Mouse (Mus musculus) neural tube, embryonic 13.5 days (tissue): ENCODE results near the gene Lgals8. TPM values are rescaled to one million over a fixed set of nuclear protein-coding genes. Genes with fewer than 3 reads are reported as not detected.
A peak's percentile ranks its signal among the peaks of the same experiment; 100 is the strongest.
"Not testable (repeated sequence)": the region's sequence is repeated elsewhere in the genome, so short reads cannot be mapped to it uniquely, and the experiment has no call there.

Experiments
- ATAC-seq: fragments of 200-750 bp; cut with Nextera tagmentation; 2 replicates; pipeline ENCODE4 v1.8.0; 2017; ENCODE audit warnings: low read depth, mild to moderate bottlenecking, moderate TSS enrichment, moderate library complexity
- H3K27ac ChIP-seq: fragments of 300-500 bp; sonication (generic); replicated peaks from 2 replicates; pipeline ENCODE4 v1.5.1; 2015; ENCODE audit warnings: moderate library complexity, mild to moderate bottlenecking, inconsistent platforms
- H3K27me3 ChIP-seq: fragments of 300-500 bp; sonication (generic); 2 replicates; pipeline ENCODE4 v1.6.1; 2015; ENCODE audit warnings: mild to moderate bottlenecking, inconsistent platforms
- H3K36me3 ChIP-seq: fragments of 300-500 bp; sonication (generic); 2 replicates; pipeline ENCODE4 v1.6.1; 2015; ENCODE audit warnings: mild to moderate bottlenecking, inconsistent platforms
- H3K4me1 ChIP-seq: fragments of 300-500 bp; sonication (generic); replicated peaks from 2 replicates; pipeline ENCODE4 v1.6.1; 2015; ENCODE audit warnings: inconsistent platforms
- H3K4me2 ChIP-seq: fragments of 300-500 bp; sonication (generic); 2 replicates; pipeline ENCODE4 v1.6.1; 2015; ENCODE audit warnings: inconsistent platforms, mild to moderate bottlenecking, moderate library complexity
- H3K4me3 ChIP-seq: fragments of 300-500 bp; sonication (generic); 2 replicates; pipeline ENCODE4 v1.5.1; 2015; ENCODE audit warnings: mild to moderate bottlenecking, inconsistent platforms
- H3K9ac ChIP-seq: fragments of 300-500 bp; sonication (generic); 2 replicates; pipeline ENCODE4 v1.6.1; 2015; ENCODE audit warnings: moderate library complexity, mild to moderate bottlenecking, inconsistent platforms
- H3K9me3 ChIP-seq: fragments of 300-500 bp; sonication (generic); 2 replicates; pipeline ENCODE4 v1.6.1; 2016; ENCODE audit warnings: inconsistent platforms
- WGBS: fragments of 180-500 bp; shearing (Covaris S2); methylation state at CpG from one replicate; pipeline ENCODE4 v1.1.7; 2015; 5-methylcytosine and 5-hydroxymethylcytosine counted together
- polyA plus RNA-seq: library from polyadenylated mRNA; unstranded; fragments of >200 nt; fragmentation: Nextera tagmentation; extraction: Ambion mirVana; gene quantifications from 2 replicates; pipeline ENCODE4 v1.2.1, GENCODE M21; 2015

Lgals8 gene
- polyA plus RNA-seq, 1 experiment from 2014 or later = 23.5 TPM

GRCm38 (mm10) chr13:12485197-12485596, 20.5 kb upstream of the Lgals8 start:
- H3K36me3 ChIP-seq = no peaks in the 10 kb centered on the region
- H3K9me3 ChIP-seq = no peaks in the 10 kb centered on the region
- no peak overlapping the region for H3K9ac ChIP-seq
- WGBS = 83% methylated on average over 2 of the region's 2 CpGs
- no peak for ATAC-seq
- H3K4me1 ChIP-seq = no peaks in the 10 kb centered on the region
- no peak overlapping the region for H3K27ac ChIP-seq
- H3K27me3 ChIP-seq = no peaks in the 10 kb centered on the region
- no peak overlapping the region for H3K4me3 ChIP-seq
- no peak overlapping the region for H3K4me2 ChIP-seq

GRCm38 (mm10) chr13:12479802-12480201, 15.1 kb upstream of the Lgals8 start:
- WGBS = 77% methylated on average over 6 of the region's 6 CpGs
- Histone ChIP-seq H3K4me2 (no peak overlapping the region), H3K9ac (no peak overlapping the region), H3K27ac (no peak overlapping the region), H3K27me3 (no peaks in the 10 kb centered on the region), H3K4me1 (no peaks in the 10 kb centered on the region), H3K36me3 (no peaks in the 10 kb centered on the region), H3K9me3 (no peaks in the 10 kb centered on the region), H3K4me3 (no peak overlapping the region)
- ATAC-seq = no peak

- Histone ChIP-seq H3K27me3 (no peaks in the 10 kb centered on the region), H3K27ac (no peak overlapping the region), H3K9me3 (no peaks in the 10 kb centered on the region), H3K36me3 (no peaks in the 10 kb centered on the region), H3K4me2 (no peak overlapping the region), H3K4me1 (no peaks in the 10 kb centered on the region), H3K9ac (no peak overlapping the region), H3K4me3 (no peak overlapping the region)
- WGBS = 84% methylated on average over 15 of the region's 15 CpGs
- ATAC-seq = no peak
Observed at GRCm38 (mm10) chr13:12478301-12478700, 13.6 kb upstream of the Lgals8 start.

GRCm38 (mm10) chr13:12476886-12477285, 12.1 kb upstream of the Lgals8 start:
- Histone ChIP-seq H3K4me3 (no peak overlapping the region), H3K4me1 (no peaks in the 10 kb centered on the region), H3K27me3 (no peaks in the 10 kb centered on the region), H3K4me2 (no peak overlapping the region), H3K36me3 (no peaks in the 10 kb centered on the region), H3K9me3 (no peaks in the 10 kb centered on the region), H3K27ac (no peak overlapping the region), H3K9ac (no peak overlapping the region)
- no peak for ATAC-seq
- 93% methylated on average over 4 of the region's 4 CpGs for WGBS

GRCm38 (mm10) chr13:12475239-12475638, 10.5 kb upstream of the Lgals8 start:
- H3K9ac ChIP-seq = no peak overlapping the region
- H3K27me3 ChIP-seq = no peaks in the 10 kb centered on the region
- no peaks in the 10 kb centered on the region for H3K36me3 ChIP-seq
- H3K4me2 ChIP-seq = no peak overlapping the region
- 91% methylated on average over 6 of the region's 6 CpGs for WGBS
- H3K27ac ChIP-seq = no peak overlapping the region
- H3K9me3 ChIP-seq = no peaks in the 10 kb centered on the region
- H3K4me1 ChIP-seq = no peaks in the 10 kb centered on the region
- H3K4me3 ChIP-seq = no peak overlapping the region
- ATAC-seq = no peak

- Histone ChIP-seq H3K27me3 (no peaks in the 10 kb centered on the region), H3K4me2 (no peak overlapping the region), H3K27ac (no peak overlapping the region), H3K36me3 (no peaks in the 10 kb centered on the region), H3K9ac (no peak overlapping the region), H3K9me3 (no peaks in the 10 kb centered on the region), H3K4me3 (no peak overlapping the region), H3K4me1 (no peaks in the 10 kb centered on the region)
- peak; percentile 86 for ATAC-seq
- WGBS = 40% methylated on average over 8 of the region's 8 CpGs
Observed at GRCm38 (mm10) chr13:12473724-12474378, 9.1 kb upstream of the Lgals8 start.

- WGBS = 86% methylated on average over 1 of the region's 1 CpGs
- no peak overlapping the region for H3K4me3 ChIP-seq
- H3K27me3 ChIP-seq = no peaks in the 10 kb centered on the region
- no peaks in the 10 kb centered on the region for H3K36me3 ChIP-seq
- no peak overlapping the region for H3K4me2 ChIP-seq
- H3K9me3 ChIP-seq = no peaks in the 10 kb centered on the region
- H3K9ac ChIP-seq = no peak overlapping the region
- ATAC-seq = no peak
- H3K4me1 ChIP-seq = no peaks in the 10 kb centered on the region
- no peak overlapping the region for H3K27ac ChIP-seq
Observed at GRCm38 (mm10) chr13:12468488-12468887, 3.7 kb upstream of the Lgals8 start.

GRCm38 (mm10) chr13:12464159-12464558, 585 bp downstream of the Lgals8 start:
- ATAC-seq, H3K9ac ChIP-seq, H3K27ac ChIP-seq, H3K36me3 ChIP-seq, H3K4me3 ChIP-seq, H3K27me3 ChIP-seq, H3K9me3 ChIP-seq, H3K4me2 ChIP-seq: not testable (repeated sequence)
- peaks cover 12% of the 10 kb centered on the region for H3K4me1 ChIP-seq
- 90% methylated on average over 6 of the region's 6 CpGs for WGBS

- no peak for ATAC-seq
- 0 out of 2 replicates have a peak, but pooled peaks cover 4% of the 10 kb centered on the region for H3K36me3 ChIP-seq
- H3K27ac ChIP-seq = no peak overlapping the region
- WGBS = 82% methylated on average over 4 of the region's 4 CpGs
- H3K9ac ChIP-seq = no peak overlapping the region
- H3K9me3 ChIP-seq = no peaks in the 10 kb centered on the region
- no peak overlapping the region for H3K4me3 ChIP-seq
- no peaks in the 10 kb centered on the region for H3K27me3 ChIP-seq
- no peak overlapping the region for H3K4me2 ChIP-seq
- peaks cover 12% of the 10 kb centered on the region for H3K4me1 ChIP-seq
Observed at GRCm38 (mm10) chr13:12462623-12463022, 2.1 kb downstream of the Lgals8 start.

- Histone ChIP-seq H3K27ac (no peak overlapping the region), H3K27me3 (no peaks in the 10 kb centered on the region), H3K36me3 (peaks cover 8% of the 10 kb centered on the region; the same call in 1 of the 2 replicates), H3K4me1 (peaks cover 12% of the 10 kb centered on the region), H3K9me3 (no peaks in the 10 kb centered on the region), H3K4me3 (peak overlapping the region; percentile 68), H3K9ac (peak overlapping the region; percentile 80), H3K4me2 (peak overlapping the region; percentile 63)
- ATAC-seq = peak; percentile 61
- 3% methylated on average over 7 of the region's 7 CpGs for WGBS
Observed at GRCm38 (mm10) chr13:12461730-12462119, 3.0 kb downstream of the Lgals8 start.

GRCm38 (mm10) chr13:12460881-12461729, 3.6 kb downstream of the Lgals8 start:
- H3K4me1 ChIP-seq = peaks cover 12% of the 10 kb centered on the region
- no peaks in the 10 kb centered on the region for H3K9me3 ChIP-seq
- peak overlapping the region; percentile 80 for H3K9ac ChIP-seq
- ATAC-seq = peak; percentile 95
- H3K36me3 ChIP-seq = peaks cover 12% of the 10 kb centered on the region
- WGBS = under 1% methylated on average over 59 of the region's 59 CpGs
- H3K27me3 ChIP-seq = no peaks in the 10 kb centered on the region
- peak overlapping the region; percentile 65; the same call in 1 of the 2 replicates for H3K27ac ChIP-seq
- peak overlapping the region; percentile 63 for H3K4me2 ChIP-seq
- peak overlapping the region; percentile 68 for H3K4me3 ChIP-seq

- WGBS = 8% methylated on average over 8 of the region's 8 CpGs
- Histone ChIP-seq H3K4me2 (peak overlapping the region; percentile 63), H3K9ac (peak overlapping the region; percentile 80), H3K4me3 (peak overlapping the region; percentile 68), H3K36me3 (peaks cover 15% of the 10 kb centered on the region), H3K9me3 (no peaks in the 10 kb centered on the region), H3K4me1 (peaks cover 12% of the 10 kb centered on the region), H3K27me3 (no peaks in the 10 kb centered on the region), H3K27ac (peak overlapping the region; percentile 65; the same call in 1 of the 2 replicates)
- ATAC-seq = no peak
Observed at GRCm38 (mm10) chr13:12460443-12460842, 4.3 kb downstream of the Lgals8 start.
